In genomic region chr15:5347674-5348073, GRCm38 (mm10) we compare ENCODE assay signal across 19 mouse cellular contexts.
DNase-seq lines count a peak whose midpoint lies in the region; ATAC-seq lines count a peak whose summit lies in the region.
"Had no signal": no experiment of that assay in that cellular context is flagged by ENCODE, and none has a peak within 500 bp of the region (broad histone marks: within the 10 kb centered on the region; RNA-seq: fewer than 3 reads in every experiment).

No protein-coding gene starts in this region.

- no peak for ATAC-seq in heart, embryonic 12.5 days (ENCODE audit: insufficient number of reproducible peaks, low FRiP score)
- ATAC-seq in hindbrain, embryonic 13.5 days (ENCODE audit: low FRiP score), result no peak
- ATAC-seq: forebrain, embryonic 16.5 days; hindbrain, postnatal 0 days had no signal

- no peaks in the 10 kb centered on the region for H3K36me3 ChIP-seq in heart, embryonic 12.5 days
- H3K36me3 ChIP-seq in hindbrain, embryonic 13.5 days, result no peaks in the 10 kb centered on the region
- H3K36me3 ChIP-seq: heart, embryonic 13.5 days; liver, embryonic 13.5 days; stomach, embryonic 15.5 days had no signal

- DNase-seq in heart, adult 11 months, result peak; percentile 97
- peak; percentile 14 for DNase-seq in urinary bladder, postnatal 14 days (ENCODE audit: low spot score)
- no peak for DNase-seq in urinary bladder, postnatal 10 days (ENCODE audit: low spot score)
- peak; percentile 46 for DNase-seq in kidney, postnatal 10 days
- DNase-seq in embryo, embryonic 10.5 days (ENCODE audit: low spot score), result no peak
- DNase-seq in left cerebral cortex, adult 8-10 months (ENCODE audit: low spot score in 2 of 2), result no peak
- DNase-seq: adrenal gland, postnatal 36 days; B cell, adult 2 months; cerebellum, adult 11-12 months; embryo, embryonic 11 days; liver, embryonic 13.5 days; right cerebral cortex, postnatal 25 days had no signal

- H3K4me2 ChIP-seq in heart, embryonic 12.5 days, result no peak overlapping the region
- H3K4me2 ChIP-seq in hindbrain, embryonic 13.5 days, result no peak overlapping the region
- H3K4me2 ChIP-seq: heart, embryonic 13.5 days; liver, embryonic 13.5 days; stomach, embryonic 15.5 days had no signal

- no peaks in the 10 kb centered on the region for H3K27me3 ChIP-seq in heart, embryonic 12.5 days (replicated peaks)
- no peaks in the 10 kb centered on the region for H3K27me3 ChIP-seq in hindbrain, embryonic 13.5 days
- H3K27me3 ChIP-seq: heart, embryonic 13.5 days; liver, embryonic 13.5 days; stomach, embryonic 15.5 days had no signal

- WGBS in heart, embryonic 12.5 days, result 77% methylated on average over 5 of the region's 5 CpGs
- 94% methylated on average over 5 of the region's 5 CpGs for WGBS in hindbrain, embryonic 13.5 days

- H3K9me3 ChIP-seq in heart, embryonic 12.5 days (replicated peaks), result no peaks in the 10 kb centered on the region
- H3K9me3 ChIP-seq in hindbrain, embryonic 13.5 days, result no peaks in the 10 kb centered on the region
- H3K9me3 ChIP-seq: heart, embryonic 13.5 days; liver, embryonic 13.5 days; stomach, embryonic 15.5 days had no signal

- no peak overlapping the region for H3K27ac ChIP-seq in heart, embryonic 12.5 days (ENCODE audit: poor library complexity, severe bottlenecking)
- H3K27ac ChIP-seq in hindbrain, embryonic 13.5 days, result no peak overlapping the region
- H3K27ac ChIP-seq: heart, embryonic 13.5 days; hindbrain, postnatal 0 days; layer of hippocampus, adult 2 months; liver, embryonic 13.5 days; stomach, embryonic 15.5 days had no signal

- H3K9ac ChIP-seq in heart, embryonic 12.5 days, result no peak overlapping the region
- H3K9ac ChIP-seq in hindbrain, embryonic 13.5 days, result no peak overlapping the region
- H3K9ac ChIP-seq: heart, embryonic 13.5 days; liver, embryonic 13.5 days; stomach, embryonic 15.5 days had no signal

- H3K4me3 ChIP-seq in heart, embryonic 12.5 days, result no peak overlapping the region
- no peak overlapping the region for H3K4me3 ChIP-seq in hindbrain, embryonic 13.5 days
- H3K4me3 ChIP-seq: heart, embryonic 13.5 days; layer of hippocampus, adult 2 months; liver, embryonic 13.5 days; stomach, embryonic 15.5 days had no signal

- no peaks in the 10 kb centered on the region for H3K4me1 ChIP-seq in heart, embryonic 12.5 days (replicated peaks)
- no peaks in the 10 kb centered on the region for H3K4me1 ChIP-seq in hindbrain, embryonic 13.5 days (replicated peaks)
- H3K4me1 ChIP-seq: heart, embryonic 13.5 days; liver, embryonic 13.5 days; stomach, embryonic 15.5 days had no signal

Comparison
In these comparisons a context has a peak if more than half of its experiments do, and no peak if none do; other contexts are left out.
1. DNase-seq: peak in heart, adult 11 months (single experiment), urinary bladder, postnatal 14 days (single experiment) and kidney, postnatal 10 days (single experiment); none in urinary bladder, postnatal 10 days (single experiment), embryo, embryonic 10.5 days (single experiment) and left cerebral cortex, adult 8-10 months (0 of 2).